Mouse (Mus musculus) liver, adult 10 weeks (tissue): Measurements from ENCODE around the gene Kif14. TPM values are rescaled to one million over a fixed set of nuclear protein-coding genes. Genes with fewer than 3 reads are reported as not detected.

ENCODE experiments used
- polyA plus RNA-seq: library from polyadenylated mRNA; stranded (reverse); fragments of 350-450 nt; fragmentation: Illumina TruSeq; extraction: RNeasy Lipid Tissue Mini Kit (QIAGEN cat#74804); gene quantifications from one replicate; pipeline ENCODE4 v1.2.3, GENCODE M21; 2014; ENCODE audit warnings: low read depth, low replicate concordance

Gene Kif14
- polyA plus RNA-seq: not detected

DNA sequence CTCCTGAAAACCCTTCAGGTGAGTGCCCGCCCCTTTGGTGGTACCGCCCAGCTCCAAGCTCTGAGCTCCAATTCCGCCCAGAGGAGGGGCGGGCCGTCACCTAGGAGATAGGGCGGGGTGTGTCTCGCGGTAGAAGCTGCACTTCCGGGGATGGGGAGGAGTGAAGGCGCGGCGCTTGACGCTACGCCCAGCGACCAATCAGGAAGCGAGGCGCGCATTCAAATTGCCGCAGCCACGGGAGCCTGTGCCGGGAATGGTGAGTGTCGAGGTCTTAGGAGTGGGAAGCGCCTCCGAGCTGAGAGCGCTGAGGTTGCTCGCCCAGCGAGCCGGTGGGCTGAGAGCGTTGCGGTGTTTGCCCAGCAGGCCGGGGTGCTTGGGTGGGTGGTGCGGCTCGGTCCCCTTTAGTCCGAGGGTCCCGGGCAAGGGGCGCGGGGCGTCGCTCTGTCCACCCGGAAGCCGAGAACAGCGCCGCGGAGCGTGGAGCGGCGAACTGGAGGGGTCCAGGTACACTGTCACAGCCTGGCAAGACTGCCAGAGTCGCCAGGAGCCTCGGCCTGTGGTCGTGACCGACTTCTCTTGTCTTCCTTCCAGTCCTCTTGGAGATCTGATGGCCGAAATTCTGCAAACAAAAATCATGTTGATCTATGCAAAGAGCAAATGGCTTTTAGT is at the start of gene Kif14:
TSS of gene Kif14 (plus strand) at position 201 of the 669 bp plus-strand sequence.

Other genes with a start within 250 kb of the Kif14 start
- gene Inava, start 232.1 kb upstream of the Kif14 start, polyA plus RNA-seq: not detected
- gene Gpr25, start 205.5 kb upstream of the Kif14 start, polyA plus RNA-seq: not detected
- gene Camsap2, start 120.2 kb upstream of the Kif14 start, polyA plus RNA-seq: 14.1 TPM
- 3.9 TPM for gene Ddx59, start 51.1 kb upstream of the Kif14 start, polyA plus RNA-seq
- 24.3 TPM for gene Zfp281, start 158.6 kb downstream of the Kif14 start, polyA plus RNA-seq